Mouse (Mus musculus): ENCODE measurements around the gene Gdf2. TPM values are rescaled to one million over a fixed set of nuclear protein-coding genes. Genes with fewer than 3 reads are reported as not detected.

Gdf2 gene
- polyA plus RNA-seq, 1 experiment = 0.03 TPM

DNA sequence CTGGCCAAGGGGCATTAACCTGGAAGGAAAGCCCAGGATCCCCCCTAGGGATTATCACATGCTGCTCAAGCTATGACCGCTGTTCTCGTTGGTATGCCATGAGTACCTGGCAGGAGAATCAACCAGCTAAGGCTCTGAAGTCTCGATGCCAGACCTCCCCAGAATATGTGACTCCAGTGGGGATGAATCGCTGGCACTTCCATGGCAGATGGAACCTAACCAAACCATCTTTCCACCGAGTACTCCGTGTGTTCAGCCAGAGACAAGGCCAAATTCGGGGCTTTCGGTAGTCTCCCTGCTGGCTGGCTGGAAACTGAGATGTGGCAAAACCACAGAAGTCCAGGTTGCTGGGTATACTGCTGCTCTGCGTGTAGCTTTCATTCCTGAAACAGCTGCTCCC, 26.6 kb upstream of the Gdf2 start:
- TF ChIP-seq CTCF (IDR thresholded peaks at IDR 0.05; ENCODE audit: borderline replicate concordance, insufficient read depth, low read depth, low read length) = no peak
- TF ChIP-seq POLR2A (IDR thresholded peaks at IDR 0.05; ENCODE audit: borderline replicate concordance, insufficient read depth, low read length) = no peak
- Histone ChIP-seq H3K4me1 (ENCODE audit: control insufficient read depth, insufficient read depth, low read length) (no peaks in the 10 kb centered on the region; the same call in 1 of the 2 replicates), H3K27me3 (ENCODE audit: control insufficient read depth, insufficient read depth, low read length) (no peaks in the 10 kb centered on the region), H3K27ac (ENCODE audit: insufficient read depth, low read length) (no peak overlapping the region), H3K4me3 (replicated peaks; ENCODE audit: insufficient read depth, low read depth, low read length) (no peak overlapping the region)
- no peak for DNase-seq
- 16% methylated on average over 9 of the region's 9 CpGs for WGBS

DNA sequence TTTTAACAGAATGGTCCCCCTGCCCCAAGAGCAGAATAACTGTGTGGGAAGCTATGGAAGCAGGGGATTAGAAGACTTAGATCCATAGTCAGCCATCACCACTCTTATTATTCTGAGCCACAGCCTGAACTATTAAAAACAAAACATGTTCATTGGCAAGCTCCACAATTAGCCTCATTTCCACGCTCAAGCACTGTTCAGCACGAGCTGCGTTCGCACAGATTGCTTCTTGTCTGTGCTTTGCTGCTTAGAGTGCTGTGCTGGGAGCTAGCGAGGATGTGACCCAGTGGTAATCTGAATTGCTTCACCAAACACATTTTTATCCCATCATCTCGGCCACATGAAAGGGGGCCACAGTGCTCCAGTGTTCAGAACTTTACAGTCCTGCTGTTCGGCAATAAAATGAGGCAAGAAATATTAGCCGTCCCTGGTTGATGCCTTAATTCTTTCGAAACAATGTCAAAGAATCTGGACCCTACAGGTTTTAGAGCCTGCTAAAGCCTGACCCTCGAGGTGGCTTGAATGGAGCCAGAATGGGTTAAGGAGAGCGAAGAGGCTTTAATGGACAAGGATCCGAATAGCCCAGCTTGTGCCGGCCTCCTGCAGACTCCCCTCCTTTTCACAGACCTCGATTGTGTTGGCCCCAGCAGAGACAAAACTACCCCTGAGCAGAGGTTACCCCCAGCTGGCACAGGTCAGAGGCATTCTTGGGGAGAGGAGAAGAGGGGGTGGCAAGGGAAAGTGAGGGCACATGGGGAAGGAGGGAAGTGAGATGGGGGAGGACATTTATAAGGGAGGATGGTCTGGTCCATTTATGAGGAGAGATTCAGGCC, 19.9 kb upstream of the Gdf2 start:
- H3K4me1 ChIP-seq (ENCODE audit: control insufficient read depth, insufficient read depth, low read length) = no peaks in the 10 kb centered on the region
- H3K27ac ChIP-seq (ENCODE audit: insufficient read depth, low read length) = no peak overlapping the region
- H3K4me3 ChIP-seq (replicated peaks; ENCODE audit: insufficient read depth, low read depth, low read length) = no peak overlapping the region
- no peak for DNase-seq
- TF ChIP-seq POLR2A (IDR thresholded peaks at IDR 0.05; ENCODE audit: borderline replicate concordance, insufficient read depth, low read length) = no peak
- TF ChIP-seq CTCF (IDR thresholded peaks at IDR 0.05; ENCODE audit: borderline replicate concordance, insufficient read depth, low read depth, low read length) = no peak
- 66% methylated on average over 14 of the region's 14 CpGs for WGBS
- no peaks in the 10 kb centered on the region; the same call in 1 of the 2 replicates for H3K27me3 ChIP-seq (ENCODE audit: control insufficient read depth, insufficient read depth, low read length)

DNA sequence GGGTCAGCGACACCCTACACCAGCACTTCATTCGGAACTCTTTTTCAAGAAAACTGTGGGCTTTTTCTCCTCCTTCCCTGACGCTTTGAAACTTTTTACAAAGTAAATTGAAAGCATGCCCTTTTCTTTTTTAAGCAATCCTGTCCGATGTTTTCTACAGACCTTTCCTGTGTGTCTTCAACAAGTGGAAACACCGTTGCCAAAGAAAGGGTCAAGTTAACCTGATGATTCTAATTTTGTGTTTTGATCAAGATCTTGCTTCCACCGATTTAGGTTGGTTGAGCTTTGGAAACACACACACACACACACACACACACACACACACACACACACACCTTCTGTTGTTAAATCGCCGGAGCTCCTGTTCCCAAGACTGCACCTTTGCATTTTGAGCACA, 18.1 kb upstream of the Gdf2 start:
- 27% methylated on average over 8 of the region's 8 CpGs for WGBS
- H3K27me3 ChIP-seq (ENCODE audit: control insufficient read depth, insufficient read depth, low read length) = no peaks in the 10 kb centered on the region; the same call in 1 of the 2 replicates
- DNase-seq = no peak
- TF ChIP-seq CTCF (IDR thresholded peaks at IDR 0.05; ENCODE audit: borderline replicate concordance, insufficient read depth, low read depth, low read length) (no peak), POLR2A (IDR thresholded peaks at IDR 0.05; ENCODE audit: borderline replicate concordance, insufficient read depth, low read length) (no peak)
- H3K4me1 ChIP-seq (ENCODE audit: control insufficient read depth, insufficient read depth, low read length) = no peaks in the 10 kb centered on the region
- H3K27ac ChIP-seq (ENCODE audit: insufficient read depth, low read length) = no peak overlapping the region
- peak overlapping the region; percentile 14 for H3K4me3 ChIP-seq (replicated peaks; ENCODE audit: insufficient read depth, low read depth, low read length)

DNA sequence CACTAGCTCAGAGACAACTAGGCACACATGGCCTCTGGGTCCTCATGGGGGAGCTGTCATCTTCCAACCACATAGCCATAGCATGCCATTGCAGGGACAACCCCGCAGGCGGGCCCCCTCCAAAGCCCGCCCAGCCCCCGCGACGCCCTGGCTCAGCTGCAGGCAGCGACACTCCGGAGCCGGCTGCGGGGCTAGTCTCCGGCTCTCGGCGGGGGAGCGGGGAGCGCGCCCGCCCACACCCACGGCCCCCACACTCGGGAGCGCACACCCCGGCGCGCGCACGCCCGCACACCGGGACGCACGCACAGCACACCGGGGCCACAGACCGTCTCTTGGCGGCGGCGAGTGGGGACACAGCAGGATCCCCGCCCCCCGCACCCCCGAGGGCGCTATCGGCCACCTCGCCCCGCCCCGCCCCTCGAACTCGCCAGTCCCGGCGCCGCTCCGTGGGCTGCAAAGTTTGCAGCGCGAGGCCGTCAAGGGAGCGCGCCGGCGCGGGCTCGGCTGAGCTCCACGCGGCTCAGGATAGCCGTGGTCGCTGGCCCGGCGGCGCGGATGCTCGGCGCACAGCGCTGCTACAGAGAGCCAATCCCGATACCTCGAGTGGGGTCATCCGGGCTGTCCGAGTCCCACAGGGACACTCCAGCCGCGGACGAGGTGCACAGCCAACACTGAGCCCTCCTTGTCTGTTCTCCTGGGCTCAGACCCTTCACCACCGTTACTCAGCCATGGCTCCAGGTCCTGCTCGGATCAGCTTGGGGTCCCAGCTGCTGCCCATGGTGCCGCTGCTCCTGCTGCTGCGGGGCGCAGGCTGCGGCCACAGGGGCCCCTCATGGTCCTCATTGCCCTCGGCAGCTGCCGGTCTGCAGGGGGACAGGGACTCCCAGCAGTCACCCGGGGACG, 17.4 kb upstream of the Gdf2 start, which contains the start of gene Gdf10:
Gene Gdf10 (plus strand): TSS at position 420 of the 903 bp plus-strand sequence.
- DNase-seq = peak in 1 of 2 experiments; percentile 21
- H3K4me1 ChIP-seq (ENCODE audit: control insufficient read depth, insufficient read depth, low read length) = no peaks in the 10 kb centered on the region
- peak within 1 kb of the TSS; percentile 14 for H3K4me3 ChIP-seq (replicated peaks; ENCODE audit: insufficient read depth, low read depth, low read length)
- no peak within 1 kb of the TSS for H3K27ac ChIP-seq (ENCODE audit: insufficient read depth, low read length)
- 2% methylated on average over 85 of the region's 85 CpGs for WGBS
- TF ChIP-seq CTCF (IDR thresholded peaks at IDR 0.05; ENCODE audit: borderline replicate concordance, insufficient read depth, low read depth, low read length) (no peak), POLR2A (IDR thresholded peaks at IDR 0.05; ENCODE audit: borderline replicate concordance, insufficient read depth, low read length) (no peak)
- no peaks in the 10 kb centered on the region; the same call in 1 of the 2 replicates for H3K27me3 ChIP-seq (ENCODE audit: control insufficient read depth, insufficient read depth, low read length)

DNA sequence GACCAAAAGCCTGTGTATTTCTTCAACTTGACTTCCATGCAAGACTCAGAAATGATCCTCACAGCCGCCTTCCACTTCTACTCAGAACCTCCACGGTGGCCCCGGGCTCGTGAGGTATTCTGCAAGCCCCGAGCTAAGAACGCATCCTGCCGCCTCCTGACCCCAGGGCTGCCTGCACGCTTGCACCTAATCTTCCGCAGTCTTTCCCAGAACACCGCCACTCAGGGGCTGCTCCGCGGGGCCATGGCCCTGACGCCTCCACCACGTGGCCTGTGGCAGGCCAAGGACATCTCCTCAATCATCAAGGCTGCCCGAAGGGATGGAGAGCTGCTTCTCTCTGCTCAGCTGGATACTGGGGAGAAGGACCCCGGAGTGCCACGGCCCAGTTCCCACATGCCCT, 9.0 kb upstream of the Gdf2 start:
- WGBS = 69% methylated on average over 17 of the region's 17 CpGs

DNA sequence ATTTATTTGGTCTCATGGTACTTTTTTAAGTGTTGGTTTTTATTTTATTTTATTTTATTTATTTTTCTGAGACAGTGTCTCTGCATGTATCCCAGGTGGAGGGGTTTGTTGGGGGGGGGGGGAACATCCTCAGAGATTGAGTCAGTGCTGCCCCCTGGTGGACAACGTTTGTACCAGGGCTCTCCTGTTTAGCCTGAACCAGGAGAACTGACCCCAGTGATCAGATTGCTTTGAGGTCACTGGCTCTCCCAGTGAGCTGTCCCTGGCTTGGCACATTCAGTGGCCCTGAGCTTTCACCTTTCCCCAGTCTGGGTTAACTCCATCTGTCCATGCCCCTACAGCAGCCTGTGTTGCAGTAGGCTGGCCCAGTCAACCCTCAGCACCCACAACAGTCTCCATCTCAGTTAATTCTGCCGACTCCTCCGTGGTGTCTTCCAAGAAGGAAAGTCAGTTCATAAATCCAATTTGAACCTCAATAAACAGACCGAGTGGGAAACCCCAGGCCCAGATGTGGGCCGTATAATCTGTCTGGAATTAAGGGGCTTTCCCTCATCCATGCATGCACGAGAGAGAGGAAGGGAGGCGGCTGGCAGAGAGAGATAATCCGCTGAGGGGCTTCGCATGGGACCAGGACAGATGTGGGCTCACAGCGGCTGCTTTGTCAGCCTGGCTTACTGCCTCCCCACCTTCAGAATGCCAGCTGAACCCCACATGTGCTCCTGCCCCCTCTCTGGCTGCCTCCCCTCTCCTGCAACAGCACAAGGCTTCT, 7.7 kb upstream of the Gdf2 start:
- Histone ChIP-seq H3K27ac (ENCODE audit: insufficient read depth, low read length) (no peak overlapping the region), H3K27me3 (ENCODE audit: control insufficient read depth, insufficient read depth, low read length) (no peaks in the 10 kb centered on the region), H3K4me3 (replicated peaks; ENCODE audit: insufficient read depth, low read depth, low read length) (no peak overlapping the region), H3K4me1 (ENCODE audit: control insufficient read depth, insufficient read depth, low read length) (no peaks in the 10 kb centered on the region)
- DNase-seq = peak; percentile 28 to 57
- TF ChIP-seq POLR2A (IDR thresholded peaks at IDR 0.05; ENCODE audit: borderline replicate concordance, insufficient read depth, low read length) = no peak
- peak; percentile 50 for TF ChIP-seq CTCF (IDR thresholded peaks at IDR 0.05; ENCODE audit: borderline replicate concordance, insufficient read depth, low read depth, low read length)
- 59% methylated on average over 10 of the region's 10 CpGs for WGBS

More for the DNA sequence above, 9.0 kb upstream of the Gdf2 start:
- H3K27me3 ChIP-seq (ENCODE audit: control insufficient read depth, insufficient read depth, low read length) = no peaks in the 10 kb centered on the region
- H3K4me3 ChIP-seq (replicated peaks; ENCODE audit: insufficient read depth, low read depth, low read length) = no peak overlapping the region
- no peak overlapping the region for H3K27ac ChIP-seq (ENCODE audit: insufficient read depth, low read length)
- no peaks in the 10 kb centered on the region for H3K4me1 ChIP-seq (ENCODE audit: control insufficient read depth, insufficient read depth, low read length)
- TF ChIP-seq CTCF (IDR thresholded peaks at IDR 0.05; ENCODE audit: borderline replicate concordance, insufficient read depth, low read depth, low read length) = no peak
- no peak for TF ChIP-seq POLR2A (IDR thresholded peaks at IDR 0.05; ENCODE audit: borderline replicate concordance, insufficient read depth, low read length)
- DNase-seq = no peak

DNA sequence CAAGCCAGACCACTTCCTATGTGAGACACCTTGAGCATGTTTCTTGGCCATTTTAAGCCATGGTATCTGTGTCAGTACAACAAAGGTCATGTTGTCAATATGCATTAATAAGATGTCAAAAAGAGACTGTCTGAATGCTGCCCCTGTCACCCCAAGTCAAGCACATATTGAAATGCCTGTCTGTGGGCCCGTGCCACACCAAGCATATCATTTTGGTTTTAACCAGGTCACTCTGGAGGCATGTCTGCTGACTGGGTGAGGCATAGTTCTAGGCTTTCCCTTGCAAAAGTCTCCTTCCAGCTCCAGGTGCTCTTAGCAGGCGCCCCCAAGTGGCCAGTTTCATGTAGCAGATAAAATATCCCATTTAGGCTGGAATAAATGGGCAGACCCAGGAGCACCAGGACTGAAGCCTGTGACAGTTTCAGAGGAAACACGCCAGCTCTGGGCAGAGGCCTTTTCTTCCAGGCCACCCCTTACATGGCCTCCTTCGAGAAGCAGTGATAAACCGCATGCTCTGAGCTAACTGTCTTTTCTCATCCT, 7.0 kb upstream of the Gdf2 start:
- WGBS = 31% methylated on average over 5 of the region's 5 CpGs

More for the DNA sequence above, 7.0 kb upstream of the Gdf2 start:
- no peaks in the 10 kb centered on the region for H3K4me1 ChIP-seq (ENCODE audit: control insufficient read depth, insufficient read depth, low read length)
- H3K4me3 ChIP-seq (replicated peaks; ENCODE audit: insufficient read depth, low read depth, low read length) = no peak overlapping the region
- no peak for TF ChIP-seq POLR2A (IDR thresholded peaks at IDR 0.05; ENCODE audit: borderline replicate concordance, insufficient read depth, low read length)
- TF ChIP-seq CTCF (IDR thresholded peaks at IDR 0.05; ENCODE audit: borderline replicate concordance, insufficient read depth, low read depth, low read length) = 0 out of 2 replicates have a peak, but pooled peaks have one; percentile 35
- H3K27me3 ChIP-seq (ENCODE audit: control insufficient read depth, insufficient read depth, low read length) = no peaks in the 10 kb centered on the region
- peak; percentile 31 to 49 for DNase-seq
- no peak overlapping the region for H3K27ac ChIP-seq (ENCODE audit: insufficient read depth, low read length)

Measured in cerebellum, adult 2 months (tissue).